Mouse (Mus musculus) gastrocnemius, adult 2 months (tissue): ENCODE data around the gene Itpr2. TPM values are rescaled to one million over a fixed set of nuclear protein-coding genes. Genes with fewer than 3 reads are reported as not detected.

Source experiments
- DNase-seq: peaks from one replicate; pipeline ENCODE4 v3.0.0; 2022
- H3K27ac ChIP-seq: fragments of 200-600 bp; 2 replicates; pipeline ENCODE4 v1.8.1; 2022; ENCODE audit warnings: mild to moderate bottlenecking
- H3K4me3 ChIP-seq: fragments of 200-600 bp; 2 replicates; pipeline ENCODE4 v1.8.1; 2022; ENCODE audit warnings: mild to moderate bottlenecking, moderate library complexity
- CTCF ChIP-seq: fragments of 200-600 bp; IDR thresholded peaks from 2 replicates; pipeline ENCODE4 v1.8.1; 2022; ENCODE audit warnings: antibody characterized with exemption, mild to moderate bottlenecking, moderate library complexity
- intact Hi-C: fragments of 180-260 bp; cut with DNase I; formaldehyde crosslinking; loops from one replicate; pipeline ENCODE4 v1.15.1; 2025
- total RNA-seq, 2 experiments: library from RNA; stranded (reverse); gene quantifications; 2 replicates each; pipeline ENCODE4 v1.2.3; 2021

The Itpr2 gene
- total RNA-seq, 2 experiments from 2014 or later: 7.4 to 9.9 TPM

DNA sequence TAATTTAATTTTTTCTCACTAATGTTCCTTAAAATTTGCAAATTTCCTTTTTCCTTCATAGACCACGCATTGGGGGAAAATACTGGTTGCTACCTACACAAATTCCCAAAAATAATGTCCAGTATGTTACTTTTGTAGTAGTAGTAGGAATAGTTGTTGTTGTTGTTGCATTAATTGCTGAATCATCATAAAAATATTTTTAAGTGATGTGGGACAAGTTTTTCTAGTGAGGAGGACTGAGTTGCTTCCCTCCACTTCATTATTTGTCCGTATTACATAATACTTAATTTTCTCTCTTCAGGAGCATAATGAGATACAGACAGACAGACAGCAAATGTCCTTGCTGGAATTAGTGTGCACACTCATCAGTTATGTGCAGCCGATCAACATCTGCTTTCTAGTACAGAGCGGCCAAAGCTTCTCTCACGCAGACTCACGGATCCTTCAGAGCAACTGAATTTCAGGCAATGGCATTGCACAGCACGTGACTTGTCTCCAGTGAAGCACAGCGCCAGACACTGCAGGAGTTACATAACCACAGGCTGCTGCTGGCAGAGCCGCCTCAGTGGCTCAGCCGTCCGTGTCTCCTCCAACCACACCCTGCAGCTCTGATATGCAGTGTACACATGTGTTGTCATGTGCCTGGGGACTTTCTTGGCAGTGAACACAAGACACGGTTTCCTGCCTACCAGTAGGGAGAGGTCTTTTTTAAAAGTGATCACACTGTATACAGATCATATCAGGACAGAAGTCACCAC lies 231.1 kb downstream of the Itpr2 start:
- intact Hi-C loops: loop anchor here (1.0 to 10.0 kb wide), 2 partner anchors 296 to 441 kb away; no protein-coding TSS in a partner anchor
- DNase-seq: peak; percentile 90
- H3K27ac ChIP-seq: peak overlapping the region; percentile 81
- H3K4me3 ChIP-seq: peak overlapping the region; percentile 47
- TF ChIP-seq CTCF: no peak

DNA sequence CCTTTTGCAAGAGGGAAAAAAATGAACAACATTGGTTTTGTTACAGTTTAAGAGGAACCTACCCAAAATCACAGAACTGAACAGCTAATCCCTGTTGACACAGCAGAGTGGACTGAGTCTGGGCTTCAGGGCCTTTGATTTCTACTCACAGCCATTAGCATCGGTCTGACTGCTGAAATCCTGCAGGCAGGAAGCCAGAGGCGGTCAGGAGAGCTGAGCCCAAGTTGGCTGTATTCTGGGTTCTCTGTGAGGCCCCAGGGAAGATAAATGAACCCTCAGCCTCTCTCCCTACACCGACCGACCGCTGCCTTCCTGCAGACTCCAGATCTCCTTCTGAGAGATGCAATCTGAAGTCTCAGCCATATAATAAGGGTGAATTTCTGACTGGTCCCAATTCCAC lies 231.9 kb downstream of the Itpr2 start:
- no peak for TF ChIP-seq CTCF
- Histone ChIP-seq H3K4me3 (no peak overlapping the region), H3K27ac (peak overlapping the region; percentile 81)
- DNase-seq: peak; percentile 69
- intact Hi-C loops: loop anchor here (10.0 kb wide), 1 partner anchor 295 kb away; no protein-coding TSS in a partner anchor

DNA sequence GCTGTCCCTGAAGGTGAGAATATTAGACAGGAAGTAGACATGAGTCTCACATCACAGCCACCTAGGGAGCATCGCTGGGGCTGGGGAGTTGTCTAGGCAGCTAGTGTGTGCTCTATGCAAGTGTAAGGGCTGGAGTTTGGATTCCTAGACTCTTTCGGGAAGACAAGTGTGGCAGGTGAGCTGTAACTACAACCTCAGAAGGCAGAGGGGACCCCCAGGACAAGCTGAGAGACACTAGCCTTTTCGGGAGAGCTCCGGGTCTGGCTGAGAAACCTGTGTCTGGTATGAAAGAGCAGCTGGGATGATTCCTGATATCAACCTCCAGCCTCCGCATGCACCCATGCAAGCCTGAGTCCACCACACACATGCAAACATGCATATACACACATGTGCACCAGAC lies 232.7 kb downstream of the Itpr2 start:
- DNase-seq: no peak
- Histone ChIP-seq H3K27ac (peak overlapping the region; percentile 81; the same call in 1 of the 2 replicates), H3K4me3 (no peak overlapping the region)
- intact Hi-C loops: no loop called here
- TF ChIP-seq CTCF: no peak

DNA sequence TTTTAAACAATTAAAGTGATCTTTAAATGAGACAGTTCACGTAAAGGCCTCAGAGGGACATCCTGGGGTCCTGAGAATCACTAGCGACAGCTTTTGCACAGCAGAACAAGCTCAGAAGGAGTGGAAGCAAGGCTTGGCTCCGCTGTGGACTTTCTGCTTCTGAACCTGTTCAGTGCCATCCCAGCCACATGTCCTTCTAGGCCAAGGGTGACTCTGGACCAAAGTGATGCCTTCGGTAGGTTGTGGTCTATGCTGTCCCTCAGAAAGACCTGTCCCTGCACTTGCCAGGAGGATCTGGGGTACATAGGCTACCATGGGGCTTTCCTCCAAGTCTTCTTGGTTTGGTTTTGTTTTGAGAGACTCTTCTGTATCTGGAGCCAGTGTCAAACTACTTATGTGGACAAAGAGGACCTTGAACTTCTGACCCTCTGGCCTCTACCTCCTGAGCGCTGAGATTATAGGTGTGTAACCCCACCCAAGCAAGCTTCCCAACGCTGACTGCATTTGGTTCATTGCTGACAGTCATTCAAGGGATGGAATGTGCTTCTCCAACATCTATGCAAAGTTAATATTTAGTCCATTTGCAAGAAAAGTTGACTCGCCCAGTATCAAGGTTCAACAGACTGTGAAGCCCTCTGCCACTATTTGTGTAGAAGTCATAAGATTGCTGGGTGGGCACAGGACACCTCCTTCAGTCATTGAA lies 241.2 kb downstream of the Itpr2 start:
- no peak for DNase-seq
- H3K4me3 ChIP-seq: no peak overlapping the region
- no peak for TF ChIP-seq CTCF
- intact Hi-C loops: no loop called here
- H3K27ac ChIP-seq: no peak overlapping the region

DNA sequence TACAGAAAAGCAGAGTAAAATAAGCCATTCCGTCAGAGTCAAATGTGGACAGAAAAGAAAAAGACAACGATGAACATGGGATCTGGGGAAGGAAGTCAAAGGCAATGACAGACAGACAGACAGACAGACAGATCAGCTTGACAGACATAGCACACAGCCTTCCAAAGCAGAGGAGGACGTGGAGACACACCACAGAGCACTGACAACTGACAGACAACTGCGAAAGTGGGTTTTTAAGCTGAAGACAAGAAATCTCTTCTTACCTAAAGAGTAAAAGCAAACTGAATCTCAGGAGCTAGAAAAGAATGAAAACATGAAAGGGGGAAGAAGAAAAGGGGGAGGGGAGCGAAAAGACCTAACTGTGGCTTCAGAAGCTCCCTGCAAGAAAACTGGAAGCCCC lies 243.3 kb downstream of the Itpr2 start:
- no peak for DNase-seq
- Histone ChIP-seq H3K27ac (no peak overlapping the region), H3K4me3 (no peak overlapping the region)
- intact Hi-C loops: no loop called here
- TF ChIP-seq CTCF: no peak

DNA sequence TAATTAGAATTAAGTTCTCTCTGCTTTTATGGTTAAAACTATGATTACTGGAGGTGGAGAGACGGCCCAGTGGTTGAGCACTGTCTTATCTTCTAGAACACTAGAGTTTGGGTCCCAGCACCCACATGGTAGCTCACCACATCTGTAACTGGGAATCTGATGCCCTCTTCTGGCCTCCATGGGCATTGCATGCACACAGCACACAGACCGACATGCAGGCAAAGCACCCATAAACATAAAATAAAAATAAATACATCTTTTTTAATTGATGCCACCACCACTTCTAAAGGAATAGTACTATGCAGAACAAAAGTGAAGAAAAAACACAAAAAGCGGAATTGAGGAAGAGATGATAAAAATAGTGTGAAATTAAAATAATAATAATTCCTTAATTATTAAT lies 243.8 kb downstream of the Itpr2 start:
- peak; percentile 38; the same call in 1 of the 2 replicates for TF ChIP-seq CTCF
- Histone ChIP-seq H3K27ac (no peak overlapping the region), H3K4me3 (no peak overlapping the region)
- no peak for DNase-seq
- intact Hi-C loops: no loop called here

DNA sequence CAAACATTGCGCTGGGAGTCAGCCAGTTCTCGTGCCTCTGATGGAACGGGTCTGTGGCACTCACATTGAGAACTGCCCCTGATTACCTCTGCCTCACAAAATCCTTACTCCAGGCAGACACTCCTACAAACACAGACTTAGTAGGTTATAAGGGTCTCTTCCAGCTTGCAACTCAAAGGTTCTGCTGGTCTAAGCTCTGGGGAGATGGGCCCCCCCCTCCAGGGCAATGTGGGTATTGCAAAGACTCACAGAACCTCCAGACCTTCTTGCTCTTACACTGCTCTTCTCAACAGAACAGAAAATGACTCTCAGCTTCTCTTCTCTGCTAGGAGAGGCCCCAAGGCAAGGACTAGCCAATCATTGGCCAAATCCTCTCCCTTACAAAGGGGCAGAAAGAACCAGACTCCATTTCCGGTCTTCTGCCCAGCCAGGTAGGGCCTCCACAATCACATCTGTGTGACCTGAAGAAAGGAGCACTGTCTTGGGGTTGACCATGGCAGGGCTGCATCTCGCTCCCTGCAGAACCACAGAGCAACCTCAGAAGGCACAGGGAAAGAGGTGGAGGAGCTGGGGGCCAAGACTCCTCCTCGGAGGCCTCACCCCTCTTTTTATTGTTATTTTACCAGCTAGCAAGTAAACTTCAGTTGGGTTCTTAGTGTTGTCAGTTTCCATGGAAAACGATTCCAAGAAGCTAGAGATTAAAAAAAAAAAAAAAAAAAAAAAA lies 244.9 kb downstream of the Itpr2 start:
- Histone ChIP-seq H3K4me3 (no peak overlapping the region), H3K27ac (no peak overlapping the region)
- intact Hi-C loops: no loop called here
- TF ChIP-seq CTCF: peak; percentile 6; the same call in 1 of the 2 replicates
- DNase-seq: no peak

DNA sequence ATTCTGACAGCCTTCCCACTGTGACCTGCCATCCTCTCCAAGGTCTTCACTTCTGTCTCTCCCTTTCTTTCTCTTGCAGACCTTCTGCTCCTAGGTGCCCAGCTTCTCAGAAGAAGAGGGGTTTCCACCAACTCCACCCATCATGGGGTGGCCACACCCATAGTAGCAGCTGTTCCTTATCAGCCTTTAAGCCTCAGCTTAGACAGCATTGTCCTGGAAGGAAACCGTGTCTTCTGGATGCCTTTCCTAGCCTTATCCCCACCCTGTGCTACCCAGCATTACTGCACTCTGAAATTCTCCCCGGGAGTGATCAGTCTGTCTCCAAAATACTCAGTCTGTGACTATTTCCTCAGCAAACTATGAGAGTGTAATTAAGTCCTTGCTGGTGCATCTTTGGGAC lies 245.6 kb downstream of the Itpr2 start:
- no peak for DNase-seq
- Histone ChIP-seq H3K27ac (0 out of 2 replicates have a peak overlapping the region, but pooled peaks have one; percentile 2), H3K4me3 (no peak overlapping the region)
- intact Hi-C loops: no loop called here
- TF ChIP-seq CTCF: no peak

DNA sequence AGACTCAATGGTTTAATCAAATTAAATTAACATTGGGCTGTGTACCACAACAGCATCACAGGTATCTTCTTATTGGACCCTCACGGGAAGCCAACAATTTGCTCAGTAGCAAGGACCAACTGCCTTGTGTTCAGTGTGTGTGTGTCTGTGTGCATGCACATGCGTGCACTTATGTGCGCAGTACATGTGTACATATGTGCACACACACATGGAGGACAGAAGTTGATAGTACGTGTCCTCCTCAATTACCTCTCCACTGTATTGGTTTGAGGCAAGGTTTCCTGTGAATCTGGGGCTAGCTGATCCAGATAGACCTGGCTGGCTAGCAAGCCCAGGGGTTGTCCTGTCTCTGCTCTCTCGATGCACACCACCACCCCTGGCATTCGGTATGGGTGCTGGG lies 246.4 kb downstream of the Itpr2 start:
- no peak for TF ChIP-seq CTCF
- Histone ChIP-seq H3K27ac (no peak overlapping the region; the same call in 1 of the 2 replicates), H3K4me3 (no peak overlapping the region)
- intact Hi-C loops: no loop called here
- DNase-seq: no peak

DNA sequence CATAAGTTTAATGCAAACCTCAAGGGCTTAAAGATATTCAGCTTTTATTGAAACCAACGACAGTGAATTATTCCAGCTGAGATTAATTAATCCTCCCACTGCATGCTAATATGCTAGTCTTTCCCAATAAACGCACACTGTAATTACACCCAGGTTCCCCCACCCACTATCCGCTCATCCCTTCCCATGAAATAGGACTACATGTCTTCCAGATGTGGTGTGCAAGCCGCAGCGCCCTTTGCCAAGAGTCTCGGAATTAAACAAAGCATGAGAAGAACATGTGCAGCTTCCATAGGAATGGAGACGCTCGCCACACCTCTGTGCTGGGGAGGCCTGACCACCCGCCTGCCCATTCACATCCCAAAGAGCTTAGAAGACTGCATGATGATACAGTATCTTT lies 247.1 kb downstream of the Itpr2 start:
- Histone ChIP-seq H3K27ac (peak overlapping the region; percentile 48; the same call in 1 of the 2 replicates), H3K4me3 (no peak overlapping the region)
- TF ChIP-seq CTCF: no peak
- intact Hi-C loops: no loop called here
- DNase-seq: peak; percentile 40

DNA sequence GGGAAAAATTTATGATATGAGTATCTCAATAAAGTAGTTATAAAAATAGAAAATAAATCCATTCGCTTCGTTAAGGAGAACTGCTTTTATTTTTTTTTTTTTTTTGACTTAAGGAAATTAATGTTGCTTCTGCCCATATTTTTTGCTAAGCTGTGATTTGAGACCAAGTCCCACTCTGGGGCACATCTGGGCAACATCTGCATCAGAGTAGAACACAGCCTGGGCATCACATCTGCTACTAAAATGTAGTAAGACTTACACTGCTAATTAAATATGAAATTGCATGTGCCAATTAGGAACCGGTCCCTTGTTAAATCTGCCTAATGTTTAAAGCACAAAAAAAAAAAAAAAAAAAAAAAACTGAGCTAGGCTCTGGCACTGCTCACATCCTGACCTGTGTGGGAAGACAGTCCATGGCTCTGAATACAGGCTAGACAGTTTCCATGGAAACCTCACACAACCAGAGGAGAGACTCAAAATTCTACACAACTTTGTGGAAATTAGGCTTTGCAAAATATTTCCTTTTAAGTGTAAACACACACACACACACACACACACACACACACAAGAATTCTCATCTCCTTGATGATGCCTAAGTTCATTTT lies 247.7 kb downstream of the Itpr2 start:
- intact Hi-C loops: no loop called here
- Histone ChIP-seq H3K4me3 (no peak overlapping the region), H3K27ac (no peak overlapping the region)
- no peak for TF ChIP-seq CTCF
- DNase-seq: no peak

DNA sequence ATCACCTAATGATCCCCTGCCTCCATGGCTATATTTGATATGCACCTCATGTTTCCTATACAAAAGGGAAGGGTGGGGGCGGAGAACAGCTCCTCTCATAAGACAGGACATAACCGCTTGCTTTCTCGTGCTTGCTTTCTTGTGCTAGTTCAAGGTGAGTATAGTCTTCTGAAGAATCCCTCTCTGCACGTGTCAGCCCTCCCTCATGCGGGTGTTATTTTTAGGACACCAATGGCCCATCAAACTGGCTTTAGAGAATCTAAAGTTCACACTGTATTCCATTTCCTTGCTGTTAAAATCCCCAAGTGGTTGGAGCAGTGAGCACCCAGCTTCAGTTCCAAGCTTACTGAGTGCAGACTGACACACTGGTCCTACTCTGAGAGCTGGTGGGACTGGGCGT lies 252.9 kb downstream of the Itpr2 start:
- no peak for TF ChIP-seq CTCF
- no peak overlapping the region for H3K27ac ChIP-seq
- intact Hi-C loops: no loop called here
- no peak overlapping the region for H3K4me3 ChIP-seq
- DNase-seq: no peak
